Mouse (Mus musculus) cerebellum, adult 9-10 months (tissue): ENCODE measurements at regions not wholly inside any gene's neighbourhood (a gene's known extent, or its start where the extent isn't known, plus 50 kb on each side); places are given as distances from the start of the nearest gene placed in this dataset.

Source experiments
- DNase-seq: peaks from one replicate; pipeline ENCODE4 v3.0.0; 2022

DNA sequence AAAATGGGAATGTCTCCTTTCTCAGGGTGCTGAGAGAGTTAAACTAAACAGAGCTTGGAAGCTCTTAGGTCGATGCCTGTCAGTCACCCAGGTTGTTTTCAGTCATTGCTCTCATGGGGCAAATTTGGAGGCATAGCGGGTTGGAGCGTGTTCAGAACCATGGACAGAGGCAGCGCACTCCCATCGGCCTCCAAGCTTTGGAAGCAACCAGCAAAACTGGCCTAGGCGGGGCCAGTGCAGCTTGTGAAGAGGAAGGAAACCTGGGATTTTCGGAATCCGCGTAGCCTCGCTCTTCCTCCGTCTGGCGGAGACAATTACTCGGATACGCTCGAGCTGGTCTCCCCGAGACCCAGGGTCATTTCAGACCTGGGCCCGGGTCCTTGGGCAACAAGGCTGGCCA lies 63.4 kb upstream of the Pax2 start:
- DNase-seq = no peak

DNA sequence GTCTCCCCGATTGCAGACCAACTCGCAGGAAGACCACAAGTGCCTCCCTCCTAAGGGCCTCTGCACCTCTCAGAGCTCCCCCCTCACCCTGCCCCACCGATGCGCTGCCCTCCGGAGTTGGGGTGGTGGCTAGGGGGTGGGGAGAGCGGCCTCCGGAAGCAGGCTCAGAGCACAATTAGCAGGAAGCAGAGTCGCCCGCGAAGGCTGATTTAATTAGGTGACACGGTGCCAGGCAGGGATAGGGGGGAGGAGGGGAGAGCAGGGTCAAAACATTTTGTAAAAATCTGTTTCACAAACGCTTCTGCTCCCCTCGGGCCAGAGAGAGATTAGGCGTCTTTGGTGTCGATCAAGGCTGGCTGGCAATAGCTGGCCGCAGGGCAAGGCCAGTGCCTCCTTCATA lies 63.0 kb upstream of the Pax2 start:
- no peak for DNase-seq

DNA sequence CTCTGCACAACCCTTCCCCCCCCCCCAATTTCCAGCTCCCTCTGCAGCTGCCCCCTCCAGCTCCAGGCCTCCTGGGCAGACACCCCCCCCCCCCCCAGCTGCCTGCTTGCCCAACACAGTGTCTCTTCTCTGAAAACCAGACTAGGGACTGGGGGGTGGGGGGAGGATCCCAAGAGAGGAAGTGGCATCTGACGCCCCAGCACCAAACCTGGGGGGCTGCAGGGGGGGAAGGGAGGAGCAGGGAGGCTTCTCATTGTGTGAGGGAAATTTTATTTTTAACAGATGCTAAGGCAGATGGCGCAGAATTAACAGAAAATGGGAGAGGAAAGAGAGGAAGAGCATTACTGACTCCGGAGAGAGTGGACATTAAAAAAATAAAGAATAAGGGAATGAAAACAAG lies 60.5 kb upstream of the Pax2 start:
- DNase-seq = no peak

DNA sequence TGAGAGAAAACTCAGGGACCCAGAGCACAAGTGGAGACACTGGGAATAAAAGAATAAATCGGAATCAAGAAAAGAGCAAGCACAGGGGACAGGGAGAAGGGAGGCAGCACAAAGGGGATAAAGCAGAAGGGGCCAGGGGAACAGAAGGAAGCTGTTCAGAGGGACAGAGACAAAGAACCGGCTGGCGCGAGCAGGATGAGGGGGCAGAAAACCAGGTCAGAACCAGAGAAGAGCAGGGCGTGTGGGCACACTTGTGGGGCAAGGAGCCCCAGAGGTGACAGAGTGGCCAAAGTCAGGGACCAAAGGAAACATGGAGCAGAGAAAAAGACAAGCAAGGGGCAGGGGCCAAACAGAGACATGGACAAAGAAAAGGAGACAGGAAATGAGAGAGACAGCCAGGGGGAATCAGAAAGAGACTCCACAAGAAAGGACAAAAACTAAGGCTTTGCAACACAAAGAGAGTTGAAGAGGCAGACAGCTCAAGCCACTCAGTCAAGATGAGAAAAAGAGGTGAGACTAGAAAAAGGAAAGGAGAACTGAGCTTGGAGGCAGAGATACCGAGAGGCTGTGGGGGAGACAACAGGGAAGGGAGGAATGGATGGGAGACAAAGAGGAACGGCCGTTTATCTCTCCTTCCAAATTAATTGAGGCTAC lies 59.7 kb upstream of the Pax2 start:
- no peak for DNase-seq

DNA sequence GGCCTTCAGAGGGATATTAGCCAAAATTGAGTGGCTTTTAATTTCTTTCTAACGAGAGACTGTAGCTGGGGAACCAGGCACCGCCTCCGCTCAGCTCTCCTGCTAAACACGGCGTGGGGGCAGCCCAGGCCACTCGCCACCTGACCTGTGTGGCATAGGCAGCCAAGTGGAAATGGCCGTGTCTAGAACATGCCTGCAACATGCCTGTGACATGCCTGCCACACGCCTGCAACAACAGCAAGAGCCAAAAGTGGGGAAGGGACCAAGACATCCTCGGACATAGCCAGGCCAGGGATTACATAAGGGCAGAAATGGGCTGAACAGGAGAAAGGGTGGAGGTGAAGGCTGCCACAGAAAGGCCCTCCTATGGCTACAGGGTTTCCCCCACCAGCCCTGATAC lies 59.1 kb upstream of the Pax2 start:
- no peak for DNase-seq

DNA sequence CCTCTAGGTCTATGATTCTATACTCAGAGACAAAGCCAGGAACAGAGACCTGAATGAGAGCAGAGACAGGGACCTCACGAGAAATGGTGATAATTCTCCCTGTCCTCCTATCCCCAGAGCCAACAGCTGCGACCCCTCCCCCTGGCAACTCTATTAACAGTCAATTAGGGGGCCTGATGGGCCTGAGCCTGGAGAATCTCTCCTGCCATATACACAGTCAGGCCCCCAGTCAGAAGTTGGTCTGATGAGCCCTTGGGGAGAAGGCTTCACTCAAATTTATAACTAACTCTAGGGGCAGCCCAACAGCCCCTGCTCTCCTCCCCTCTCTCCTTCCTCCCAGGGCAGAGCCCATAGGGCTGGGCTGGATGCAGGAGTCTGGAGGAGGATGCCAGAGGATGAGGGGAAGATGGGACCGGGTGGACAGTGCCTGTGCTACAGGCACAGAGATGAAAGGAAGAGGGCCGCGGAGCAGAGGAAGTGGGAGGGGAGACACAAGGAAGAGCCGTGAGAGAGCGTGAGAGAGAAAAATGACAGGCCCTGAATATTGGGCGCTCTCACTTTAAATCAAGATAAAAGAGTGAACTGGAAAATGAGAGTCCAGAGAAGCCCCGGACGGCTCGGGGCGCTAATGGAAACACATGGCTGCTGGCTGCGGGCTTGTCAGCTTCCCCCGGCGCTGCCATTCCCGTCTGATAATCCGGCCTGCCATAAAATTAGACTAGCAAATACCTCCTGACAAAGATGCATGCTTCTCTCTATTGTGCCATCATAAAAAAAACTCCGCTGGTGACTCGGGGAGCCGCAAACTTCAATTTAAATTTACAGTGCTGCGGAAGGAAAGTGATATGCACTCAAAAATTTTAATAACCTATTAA lies 57.2 kb upstream of the Pax2 start:
- DNase-seq = no peak
